Mouse (Mus musculus) liver, embryonic 15.5 days (tissue): Measurements from ENCODE around the gene Btbd9. TPM values are rescaled to one million over a fixed set of nuclear protein-coding genes. Genes with fewer than 3 reads are reported as not detected.

Experiments used
- ATAC-seq: fragments of 200-750 bp; cut with Nextera tagmentation; 2 replicates; pipeline ENCODE4 v1.8.0; 2017; ENCODE audit warnings: moderate number of reproducible peaks, mild to moderate bottlenecking, moderate library complexity; ENCODE audit not compliant: insufficient read depth
- H3K27ac ChIP-seq: fragments of 300-500 bp; sonication (generic); replicated peaks from 2 replicates; pipeline ENCODE4 v1.5.1; 2015; ENCODE audit warnings: mild to moderate bottlenecking, inconsistent platforms
- H3K27me3 ChIP-seq: fragments of 300-500 bp; sonication (generic); 2 replicates; pipeline ENCODE4 v1.6.1; 2015; ENCODE audit warnings: mild to moderate bottlenecking, inconsistent platforms
- H3K36me3 ChIP-seq: fragments of 300-500 bp; sonication (generic); replicated peaks from 2 replicates; pipeline ENCODE4 v1.6.1; 2015; ENCODE audit warnings: moderate library complexity, mild to moderate bottlenecking, inconsistent platforms
- H3K4me1 ChIP-seq: fragments of 300-500 bp; sonication (generic); replicated peaks from 2 replicates; pipeline ENCODE4 v1.6.1; 2015; ENCODE audit warnings: inconsistent platforms
- H3K4me2 ChIP-seq: fragments of 300-500 bp; sonication (generic); 2 replicates; pipeline ENCODE4 v1.6.1; 2015; ENCODE audit warnings: moderate library complexity, mild to moderate bottlenecking, inconsistent platforms
- H3K4me3 ChIP-seq: fragments of 300-500 bp; sonication (generic); replicated peaks from 2 replicates; pipeline ENCODE4 v1.5.1; 2015; ENCODE audit warnings: mild to moderate bottlenecking, inconsistent platforms
- H3K9ac ChIP-seq: fragments of 300-500 bp; sonication (generic); 2 replicates; pipeline ENCODE4 v1.6.1; 2015; ENCODE audit warnings: moderate library complexity, mild to moderate bottlenecking, inconsistent platforms
- H3K9me3 ChIP-seq: fragments of 300-500 bp; sonication (generic); replicated peaks from 2 replicates; pipeline ENCODE4 v1.6.1; 2016; ENCODE audit warnings: inconsistent platforms
- WGBS: fragments of 180-500 bp; shearing (Covaris S2); methylation state at CpG from one replicate; pipeline ENCODE4 v1.1.7; 2015; ENCODE audit warnings: mixed read lengths; ENCODE audit not compliant: insufficient replicate concordance; 5-methylcytosine and 5-hydroxymethylcytosine counted together
- polyA plus RNA-seq: library from polyadenylated mRNA; unstranded; fragments of >200 nt; fragmentation: Nextera tagmentation; extraction: Ambion mirVana; gene quantifications from 2 replicates; pipeline ENCODE4 v1.2.1, GENCODE M21; 2015

The Btbd9 gene
- polyA plus RNA-seq, 1 experiment from 2014 or later: 12.2 TPM

GRCm38 (mm10) chr17:30333136-30333535 is 243.2 kb downstream of the Btbd9 start:
- WGBS: 60% methylated on average over 4 of the region's 4 CpGs
- H3K4me2 ChIP-seq: no peak overlapping the region
- no peaks in the 10 kb centered on the region for H3K36me3 ChIP-seq
- no peak overlapping the region for H3K27ac ChIP-seq
- peaks cover 11% of the 10 kb centered on the region; the same call in 1 of the 2 replicates for H3K4me1 ChIP-seq
- no peaks in the 10 kb centered on the region for H3K27me3 ChIP-seq
- H3K9ac ChIP-seq: no peak overlapping the region
- H3K4me3 ChIP-seq: no peak overlapping the region
- no peak for ATAC-seq
- no peaks in the 10 kb centered on the region for H3K9me3 ChIP-seq

GRCm38 (mm10) chr17:30331380-30331779 is 244.9 kb downstream of the Btbd9 start:
- no peak for ATAC-seq
- Histone ChIP-seq H3K27ac (no peak overlapping the region), H3K4me1 (peaks cover 6% of the 10 kb centered on the region; the same call in 1 of the 2 replicates), H3K9ac (no peak overlapping the region), H3K4me2 (no peak overlapping the region), H3K4me3 (no peak overlapping the region), H3K27me3 (no peaks in the 10 kb centered on the region), H3K9me3 (no peaks in the 10 kb centered on the region), H3K36me3 (no peaks in the 10 kb centered on the region)
- 69% methylated on average over 6 of the region's 6 CpGs for WGBS

- no peak overlapping the region for H3K9ac ChIP-seq
- H3K36me3 ChIP-seq: no peaks in the 10 kb centered on the region
- no peaks in the 10 kb centered on the region for H3K9me3 ChIP-seq
- no peak overlapping the region for H3K27ac ChIP-seq
- no peaks in the 10 kb centered on the region for H3K27me3 ChIP-seq
- WGBS: 59% methylated on average over 2 of the region's 2 CpGs
- H3K4me2 ChIP-seq: no peak overlapping the region
- no peaks in the 10 kb centered on the region for H3K4me1 ChIP-seq
- no peak for ATAC-seq
- H3K4me3 ChIP-seq: no peak overlapping the region
These were observed 246.8 kb downstream of the Btbd9 start for GRCm38 (mm10) chr17:30329531-30329930.

GRCm38 (mm10) chr17:30328924-30329323 is 247.4 kb downstream of the Btbd9 start:
- 72% methylated on average over 5 of the region's 5 CpGs for WGBS
- Histone ChIP-seq H3K36me3 (no peaks in the 10 kb centered on the region), H3K4me2 (no peak overlapping the region), H3K9me3 (no peaks in the 10 kb centered on the region), H3K27ac (no peak overlapping the region), H3K27me3 (no peaks in the 10 kb centered on the region), H3K9ac (no peak overlapping the region), H3K4me1 (no peaks in the 10 kb centered on the region), H3K4me3 (no peak overlapping the region)
- ATAC-seq: no peak

- Histone ChIP-seq H3K36me3 (no peaks in the 10 kb centered on the region), H3K9ac (no peak overlapping the region), H3K4me3 (no peak overlapping the region), H3K4me2 (no peak overlapping the region), H3K27me3 (no peaks in the 10 kb centered on the region), H3K4me1 (no peaks in the 10 kb centered on the region), H3K9me3 (no peaks in the 10 kb centered on the region), H3K27ac (no peak overlapping the region)
- ATAC-seq: no peak
- WGBS: 32% methylated on average over 1 of the region's 1 CpGs
These were observed 249.4 kb downstream of the Btbd9 start for GRCm38 (mm10) chr17:30326906-30327305.

GRCm38 (mm10) chr17:30320301-30320700 is 256.0 kb downstream of the Btbd9 start:
- Histone ChIP-seq H3K9me3 (no peaks in the 10 kb centered on the region), H3K9ac (no peak overlapping the region), H3K4me2 (no peak overlapping the region), H3K36me3 (no peaks in the 10 kb centered on the region), H3K27ac (no peak overlapping the region), H3K4me3 (no peak overlapping the region), H3K27me3 (no peaks in the 10 kb centered on the region), H3K4me1 (no peaks in the 10 kb centered on the region)
- no peak for ATAC-seq
- 15% methylated on average over 1 of the region's 1 CpGs for WGBS

GRCm38 (mm10) chr17:30312688-30313087 is 263.6 kb downstream of the Btbd9 start:
- Histone ChIP-seq H3K27ac (no peak overlapping the region), H3K4me3 (no peak overlapping the region), H3K36me3 (no peaks in the 10 kb centered on the region), H3K27me3 (no peaks in the 10 kb centered on the region), H3K9me3 (no peaks in the 10 kb centered on the region), H3K4me2 (no peak overlapping the region), H3K4me1 (no peaks in the 10 kb centered on the region), H3K9ac (no peak overlapping the region)
- ATAC-seq: no peak
- 56% methylated on average over 4 of the region's 4 CpGs for WGBS

GRCm38 (mm10) chr17:30309627-30310026 is 266.7 kb downstream of the Btbd9 start:
- H3K27me3 ChIP-seq: no peaks in the 10 kb centered on the region
- H3K4me2 ChIP-seq: no peak overlapping the region
- H3K4me3 ChIP-seq: no peak overlapping the region
- WGBS: 62% methylated on average over 4 of the region's 4 CpGs
- no peaks in the 10 kb centered on the region for H3K4me1 ChIP-seq
- no peak for ATAC-seq
- no peaks in the 10 kb centered on the region for H3K9me3 ChIP-seq
- H3K36me3 ChIP-seq: no peaks in the 10 kb centered on the region
- no peak overlapping the region for H3K9ac ChIP-seq
- no peak overlapping the region for H3K27ac ChIP-seq

GRCm38 (mm10) chr17:30308889-30309288 is 267.4 kb downstream of the Btbd9 start:
- no peak overlapping the region for H3K4me2 ChIP-seq
- no peak for ATAC-seq
- 77% methylated on average over 4 of the region's 4 CpGs for WGBS
- no peaks in the 10 kb centered on the region for H3K27me3 ChIP-seq
- no peak overlapping the region for H3K27ac ChIP-seq
- no peaks in the 10 kb centered on the region for H3K36me3 ChIP-seq
- no peaks in the 10 kb centered on the region for H3K4me1 ChIP-seq
- no peaks in the 10 kb centered on the region for H3K9me3 ChIP-seq
- H3K9ac ChIP-seq: no peak overlapping the region
- H3K4me3 ChIP-seq: no peak overlapping the region

- Histone ChIP-seq H3K9ac (no peak overlapping the region), H3K9me3 (no peaks in the 10 kb centered on the region), H3K27me3 (no peaks in the 10 kb centered on the region), H3K4me2 (no peak overlapping the region), H3K4me1 (no peaks in the 10 kb centered on the region), H3K36me3 (no peaks in the 10 kb centered on the region), H3K4me3 (no peak overlapping the region), H3K27ac (no peak overlapping the region)
- no peak for ATAC-seq
- WGBS: 81% methylated on average over 13 of the region's 13 CpGs
These were observed 268.0 kb downstream of the Btbd9 start for GRCm38 (mm10) chr17:30308317-30308716.

GRCm38 (mm10) chr17:30307168-30307567 is 269.1 kb downstream of the Btbd9 start:
- Histone ChIP-seq H3K4me1 (no peaks in the 10 kb centered on the region), H3K9me3 (no peaks in the 10 kb centered on the region), H3K36me3 (no peaks in the 10 kb centered on the region), H3K4me3 (no peak overlapping the region), H3K4me2 (no peak overlapping the region), H3K9ac (no peak overlapping the region), H3K27ac (no peak overlapping the region), H3K27me3 (no peaks in the 10 kb centered on the region)
- ATAC-seq: no peak
- WGBS: 67% methylated on average over 10 of the region's 10 CpGs

- Histone ChIP-seq H3K27ac (no peak overlapping the region), H3K4me1 (no peaks in the 10 kb centered on the region), H3K4me2 (no peak overlapping the region), H3K36me3 (no peaks in the 10 kb centered on the region), H3K9me3 (no peaks in the 10 kb centered on the region), H3K4me3 (no peak overlapping the region), H3K9ac (no peak overlapping the region), H3K27me3 (no peaks in the 10 kb centered on the region)
- no peak for ATAC-seq
- 50% methylated on average over 2 of the region's 2 CpGs for WGBS
These were observed 271.5 kb downstream of the Btbd9 start for GRCm38 (mm10) chr17:30304766-30305165.
